Mouse (Mus musculus): ENCODE measurements around the gene Irf8.

The Irf8 gene

DNA sequence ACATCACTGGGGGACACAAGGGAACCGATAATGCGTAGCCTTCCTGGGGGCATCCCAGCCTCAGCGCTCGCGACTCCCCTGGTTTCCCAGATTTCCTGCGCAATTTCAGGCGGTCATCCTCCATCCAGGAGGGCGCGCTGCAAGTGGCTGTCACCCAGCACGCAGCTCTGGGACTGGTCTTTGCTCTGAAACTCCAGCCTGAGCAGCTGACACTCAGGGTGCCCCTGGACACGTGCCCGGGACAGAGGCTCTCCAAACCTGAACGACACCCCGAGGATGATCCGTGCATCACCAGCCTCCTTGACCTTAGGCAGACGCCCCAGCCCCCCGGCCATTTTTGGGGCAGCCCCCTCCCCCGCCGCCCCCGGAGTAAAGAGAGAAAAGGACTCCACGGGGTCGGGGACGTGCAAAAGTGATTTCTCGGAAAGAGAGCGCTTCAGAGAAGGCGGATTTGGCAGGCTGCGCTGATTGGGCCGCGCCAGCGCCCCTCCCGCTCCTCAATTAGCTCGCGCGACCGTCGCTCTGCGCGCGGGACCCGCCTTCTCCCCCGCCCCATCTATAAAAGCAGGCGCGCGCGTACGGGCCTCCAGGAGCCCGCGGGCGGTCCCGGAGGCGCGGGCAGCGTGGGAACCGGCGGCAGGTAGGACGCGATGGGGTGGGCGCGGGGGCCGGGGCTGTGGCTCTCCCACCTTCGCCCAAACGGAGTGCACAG, at the start of gene Irf8:
Gene Irf8 (plus strand): TSS at position 589 of the 712 bp plus-strand sequence.
- peak; percentile 93 for DNase-seq

DNA sequence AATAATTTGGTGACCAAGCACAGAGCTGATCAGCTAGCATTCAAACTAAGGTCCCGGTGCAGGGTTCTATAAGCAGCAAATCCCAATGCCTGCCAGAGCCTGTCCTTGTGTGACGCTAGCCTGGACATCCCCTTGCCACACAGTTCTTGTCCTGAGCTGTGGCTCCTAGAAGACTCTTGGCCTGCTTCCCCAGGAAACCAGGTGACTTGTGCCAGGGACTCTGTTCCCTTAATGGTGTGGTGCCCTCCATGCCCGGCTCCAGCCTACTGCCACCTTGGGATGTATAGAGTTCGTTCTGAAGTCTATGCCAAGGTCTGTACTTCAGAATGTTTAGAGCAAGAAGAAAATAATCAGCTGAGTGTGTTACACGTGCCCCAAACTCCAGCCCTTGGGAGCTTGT, 49.6 kb upstream of the Irf8 start:
- DNase-seq: no peak

DNA sequence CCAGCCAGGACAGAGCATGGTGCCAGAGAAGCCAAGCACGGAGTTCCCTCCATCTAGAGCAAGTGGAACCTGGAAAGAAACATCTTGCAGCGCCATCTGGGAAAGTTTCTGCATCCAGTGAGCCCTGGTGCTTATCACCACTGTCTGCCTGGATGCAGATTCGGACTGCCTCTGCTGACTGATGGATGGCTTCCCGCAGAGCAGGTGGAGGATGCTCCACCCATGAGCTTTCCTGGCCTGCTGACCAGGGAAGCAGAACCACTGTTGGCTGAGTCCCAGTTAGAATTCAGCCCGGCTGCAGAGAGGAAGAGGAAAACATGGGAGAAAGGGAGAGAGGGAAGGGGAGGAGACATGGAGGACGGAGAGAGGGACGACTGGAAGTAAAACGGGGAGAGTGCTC, 48.4 kb upstream of the Irf8 start:
- peak; percentile 78 for DNase-seq

GRCm38 (mm10) chr8:120688511-120688910, 47.6 kb upstream of the Irf8 start:
- no peak for DNase-seq

DNA sequence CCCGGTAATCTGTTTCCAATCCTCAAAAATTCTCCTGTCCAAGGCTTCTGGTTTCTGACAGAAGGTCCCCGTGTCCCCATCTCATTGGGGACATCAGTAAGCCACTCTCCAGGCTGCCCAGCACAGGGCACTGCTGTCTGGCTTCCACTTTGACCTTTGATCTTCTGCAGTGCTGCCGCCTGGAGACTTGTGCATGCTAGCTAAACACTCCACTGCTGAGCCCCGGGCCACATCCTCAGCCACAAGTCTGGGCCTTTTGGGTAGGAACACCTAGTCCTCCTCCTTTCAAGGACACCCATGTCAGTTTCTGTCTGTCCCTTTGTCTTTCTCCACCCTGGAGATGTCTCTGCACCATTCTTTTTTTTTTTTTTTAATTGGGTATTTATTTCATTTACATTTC, 43.2 kb upstream of the Irf8 start:
- no peak for DNase-seq

GRCm38 (mm10) chr8:120693861-120694493, 42.2 kb upstream of the Irf8 start:
- DNase-seq: peak; percentile 70

DNA sequence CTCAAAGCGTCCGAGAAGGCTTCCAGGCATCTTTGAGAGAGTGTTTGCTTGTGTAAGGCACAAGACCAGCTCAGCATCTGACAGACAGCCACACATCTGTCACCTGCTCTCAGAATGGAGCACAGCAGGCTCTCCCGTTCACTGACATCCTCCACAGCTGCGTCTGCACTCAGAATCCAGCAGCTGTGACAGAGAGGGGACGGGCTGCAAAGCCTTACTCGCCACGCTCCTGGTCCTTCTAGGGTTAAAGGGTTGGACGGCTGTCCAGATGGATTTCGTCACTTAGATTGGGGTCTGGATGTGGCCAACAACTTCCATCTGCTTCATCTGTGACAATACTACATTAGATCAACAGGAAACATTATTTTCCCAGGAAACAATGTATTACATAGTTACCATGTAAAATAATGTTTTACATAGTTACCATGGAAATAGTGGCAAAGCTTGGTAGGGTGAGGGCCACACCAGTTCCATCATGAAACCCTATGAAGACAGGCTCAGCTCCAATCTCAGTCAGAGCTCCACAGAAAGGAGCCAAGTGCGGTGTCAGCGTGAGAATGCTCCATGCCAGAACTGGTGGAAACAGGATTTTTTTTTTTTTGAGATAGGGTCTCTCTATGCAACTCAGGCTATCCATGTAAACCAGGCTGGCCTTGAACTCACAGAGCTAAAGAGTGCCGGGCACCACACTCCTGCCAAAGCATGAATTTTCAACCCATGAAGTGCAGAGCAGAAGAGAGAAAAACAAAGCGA, 39.6 kb upstream of the Irf8 start:
- peak; percentile 67 for DNase-seq

DNA sequence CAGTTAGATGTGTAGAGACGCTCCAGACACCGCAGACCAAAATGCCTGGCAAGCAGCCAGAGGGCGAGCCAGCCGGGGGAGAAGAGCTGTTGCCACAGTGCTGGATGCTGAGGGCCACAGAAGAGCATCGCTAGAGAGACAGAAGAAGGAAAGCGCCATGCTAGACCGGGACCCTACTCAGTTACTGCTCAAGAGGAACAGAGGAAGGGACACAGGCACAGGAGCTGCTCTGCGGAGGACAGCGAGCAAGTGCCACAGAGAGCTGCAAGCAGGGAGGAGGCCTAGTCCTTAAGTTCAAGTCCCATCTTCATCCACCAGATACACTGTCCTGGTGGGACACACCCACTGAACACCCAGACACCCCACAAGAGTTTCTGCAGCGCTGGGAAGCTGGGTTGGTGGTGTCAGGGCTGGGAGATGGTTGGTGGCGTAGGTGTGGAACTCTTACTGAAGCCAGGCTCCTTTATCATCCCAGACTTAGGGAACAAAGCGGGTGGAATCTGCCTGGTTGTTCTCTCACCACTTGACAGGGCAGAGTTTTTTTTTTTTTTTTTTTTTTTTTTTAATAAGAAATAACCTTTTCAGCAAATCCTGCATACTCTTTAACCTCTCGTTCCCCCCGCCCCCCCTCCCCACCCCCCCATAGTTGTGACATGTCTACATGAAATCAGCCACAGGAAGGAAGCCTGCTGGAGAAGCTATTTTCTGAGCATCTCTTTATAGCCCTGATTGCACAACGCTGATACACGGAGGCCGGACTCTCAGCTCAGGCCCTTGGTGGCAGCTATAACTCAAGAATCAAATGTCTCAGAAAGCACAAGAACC, 38.8 kb upstream of the Irf8 start:
- DNase-seq: peak; percentile 55

GRCm38 (mm10) chr8:120697979-120698272, 38.2 kb upstream of the Irf8 start:
- DNase-seq: no peak

DNA sequence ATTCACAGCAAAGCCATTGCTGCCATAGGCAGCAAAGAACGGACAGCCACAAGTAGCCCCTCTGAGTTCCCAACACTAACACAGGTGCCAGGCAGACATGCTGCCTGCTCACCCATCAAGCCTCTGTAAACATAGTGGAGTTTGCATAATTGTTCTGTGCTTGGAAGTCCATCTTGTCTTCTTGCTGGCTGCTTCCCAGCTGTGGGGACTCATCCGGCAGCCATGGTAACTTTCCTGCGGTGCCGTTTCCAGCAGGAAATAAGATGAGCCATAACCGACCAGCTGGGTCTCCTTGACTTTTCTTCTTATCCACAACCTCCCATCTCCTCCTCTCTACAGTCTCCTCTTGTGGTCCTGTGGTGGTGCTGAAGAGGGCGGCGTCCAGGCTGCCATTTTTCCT, 37.7 kb upstream of the Irf8 start:
- no peak for DNase-seq

GRCm38 (mm10) chr8:120699079-120699478, 37.1 kb upstream of the Irf8 start:
- DNase-seq: no peak

DNA sequence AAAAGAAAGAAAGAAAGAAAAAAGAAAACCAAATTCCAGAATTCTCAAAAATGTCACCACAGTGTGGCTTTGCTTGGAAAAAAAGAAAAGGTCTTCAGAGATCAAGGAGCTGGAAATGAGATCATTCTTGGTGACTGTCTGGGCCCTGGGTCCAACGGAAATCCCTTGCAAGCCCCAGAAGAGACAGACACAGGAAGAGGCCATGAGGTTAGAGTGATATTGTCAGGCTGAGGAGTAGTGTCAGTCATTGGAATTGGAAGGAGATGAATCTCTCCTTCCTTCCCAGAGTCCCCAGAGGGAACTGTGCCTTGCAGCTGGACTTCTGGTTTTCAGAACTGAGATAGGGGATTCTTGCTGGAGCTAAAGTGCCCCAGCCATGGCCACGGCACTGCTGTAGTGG, 36.6 kb upstream of the Irf8 start:
- DNase-seq: no peak

GRCm38 (mm10) chr8:120700053-120700452, 36.1 kb upstream of the Irf8 start:
- DNase-seq: no peak

DNA sequence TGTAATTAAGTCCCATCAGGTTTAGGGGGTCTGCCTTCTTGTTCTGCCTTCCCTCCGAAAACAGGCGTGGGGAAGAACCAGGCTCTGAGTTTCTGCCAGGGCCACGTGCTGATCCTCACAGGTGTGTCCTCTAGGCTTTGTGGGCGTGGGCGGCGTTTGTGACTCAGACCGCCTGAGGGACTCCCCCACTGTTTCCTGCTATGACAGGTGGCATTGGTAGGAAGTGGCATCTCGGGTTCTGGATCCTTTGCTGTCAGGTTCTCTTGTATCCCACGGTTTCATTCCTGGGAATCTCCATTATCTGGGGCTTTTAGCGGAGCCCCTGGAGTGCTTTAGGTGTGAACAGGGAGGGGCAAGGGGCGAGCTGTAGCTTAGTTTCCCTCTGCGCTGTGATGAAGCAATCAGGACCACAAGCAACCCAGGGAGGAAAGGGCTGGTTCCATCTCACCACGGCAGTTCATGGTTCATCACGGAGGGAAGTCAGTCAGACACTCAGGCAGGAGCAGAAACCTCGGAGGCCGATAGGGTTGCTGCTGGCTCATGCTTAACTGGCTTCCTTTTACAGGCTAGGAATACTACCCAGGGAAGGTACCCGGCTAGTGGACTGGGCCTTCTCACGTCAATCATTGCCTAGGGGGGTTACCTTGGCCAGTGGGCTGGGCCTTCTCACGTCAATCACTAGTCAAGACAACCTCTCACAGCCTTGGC, 34.2 kb upstream of the Irf8 start:
- no peak for DNase-seq

- no peak for DNase-seq
Measured at GRCm38 (mm10) chr8:120704203-120704602, 32.0 kb upstream of the Irf8 start.

DNA sequence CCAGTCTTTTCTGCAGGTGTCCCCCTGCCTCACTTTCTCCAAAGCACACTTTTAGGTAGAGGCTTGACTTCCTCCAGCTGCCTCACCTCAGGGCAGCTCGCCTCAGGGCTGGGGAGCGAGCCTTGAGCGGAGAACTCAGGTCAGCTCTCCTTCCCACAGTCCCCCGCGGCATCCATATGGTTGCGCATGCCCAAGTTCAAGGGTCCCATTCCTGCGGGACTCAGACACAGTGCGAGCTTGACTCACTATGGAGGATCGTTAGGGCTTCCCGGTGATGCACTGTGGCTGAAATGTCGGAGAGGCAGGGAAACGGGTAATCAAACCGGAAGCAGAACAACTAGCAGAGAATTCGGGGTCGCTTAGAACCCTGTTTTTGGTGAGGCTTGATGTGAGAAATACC, 31.0 kb upstream of the Irf8 start:
- DNase-seq: no peak

DNA sequence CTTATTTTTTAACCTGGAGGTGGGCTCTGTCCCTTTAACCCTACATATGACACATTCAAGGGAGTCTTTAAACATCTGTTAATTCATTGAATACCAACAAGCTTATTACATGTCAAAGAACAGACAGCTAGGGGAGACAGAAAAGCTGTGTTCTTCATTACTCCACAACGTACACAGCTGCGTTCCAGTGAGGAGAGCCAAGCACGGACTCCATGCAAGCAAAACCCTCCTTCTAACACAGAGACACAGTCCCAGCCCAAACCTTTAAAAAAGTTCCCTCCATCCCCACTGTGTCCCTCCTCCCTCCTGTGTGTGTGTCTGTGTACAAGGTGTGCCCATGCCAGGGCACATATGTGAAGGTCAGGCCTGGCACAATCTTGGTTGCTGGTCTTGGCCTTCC, 30.0 kb upstream of the Irf8 start:
- DNase-seq: no peak

DNA sequence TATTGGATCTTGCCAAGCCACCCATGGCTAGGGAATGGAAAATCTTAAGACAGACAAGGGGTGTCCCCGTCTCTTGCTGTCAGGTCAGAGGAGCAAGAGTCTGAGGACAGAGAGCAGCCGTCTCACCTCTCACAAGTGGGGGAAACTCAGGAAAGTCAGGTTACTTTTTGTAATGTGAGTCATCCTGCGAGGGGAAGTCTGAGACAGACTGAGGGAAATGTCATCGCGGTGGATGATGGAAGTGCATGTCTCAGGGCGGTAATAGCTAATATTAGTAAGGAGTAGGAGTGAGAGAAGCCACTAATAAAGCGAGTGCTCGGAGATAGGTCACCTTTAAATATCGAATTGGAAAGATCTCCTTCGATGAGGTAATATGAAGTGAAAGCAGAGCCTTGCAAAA, 27.0 kb upstream of the Irf8 start:
- DNase-seq: no peak

GRCm38 (mm10) chr8:120715200-120715599, 21.0 kb upstream of the Irf8 start:
- DNase-seq: no peak

GRCm38 (mm10) chr8:120715996-120716680, 20.0 kb upstream of the Irf8 start:
- DNase-seq: no peak

GRCm38 (mm10) chr8:120719586-120720236, 16.4 kb upstream of the Irf8 start:
- no peak for DNase-seq

DNA sequence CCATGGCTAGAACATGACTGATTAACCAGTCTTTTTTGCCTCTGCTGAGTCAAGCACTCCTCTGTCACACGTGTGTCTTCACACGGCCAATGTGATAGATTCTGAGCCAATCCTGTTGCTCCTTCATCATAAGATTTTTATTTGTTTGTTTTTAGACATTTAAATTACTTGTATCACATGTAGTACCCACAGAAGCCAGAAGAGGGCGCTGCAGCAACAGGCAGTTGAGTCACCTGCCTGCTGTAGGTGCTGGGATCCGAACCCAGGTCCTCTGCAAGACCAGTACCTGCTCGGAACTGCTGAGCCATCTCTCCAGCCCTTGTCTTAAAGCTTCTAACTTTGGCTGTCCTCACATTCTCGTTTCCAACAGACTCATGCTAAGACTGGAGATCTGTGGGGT, 13.1 kb upstream of the Irf8 start:
- no peak for DNase-seq

Data from kidney, postnatal 14 days (tissue).